Mouse (Mus musculus) heart, adult 2 months (tissue): ENCODE measurements at regions not wholly inside any gene's neighbourhood (a gene's known extent, or its start where the extent isn't known, plus 50 kb on each side); places are given as distances from the start of the nearest gene placed in this dataset.

ENCODE experiments used
- CTCF ChIP-seq: fragments of 200-600 bp; IDR thresholded peaks from 2 replicates; pipeline ENCODE4 v1.8.1; 2022; ENCODE audit warnings: antibody characterized with exemption, mild to moderate bottlenecking, moderate library complexity
- EP300 ChIP-seq: fragments of 200-500 bp; IDR thresholded peaks from 2 replicates; pipeline ENCODE4 v1.6.1; 2011; ENCODE audit warnings: low read depth, low read length, control low read depth; ENCODE audit not compliant: insufficient read depth

- no peak for TF ChIP-seq CTCF
- no peak for TF ChIP-seq EP300
Measured at GRCm38 (mm10) chr12:69494648-69495047, 88.2 kb downstream of the Vcpkmt start.
